Mouse (Mus musculus) kidney, embryonic 16.5 days (tissue): ENCODE measurements around the gene Rpl35. TPM values are rescaled to one million over a fixed set of nuclear protein-coding genes. Genes with fewer than 3 reads are reported as not detected.

ENCODE experiments used
- ATAC-seq: fragments of 200-750 bp; cut with Nextera tagmentation; 2 replicates; pipeline ENCODE4 v1.8.0; 2017; ENCODE audit warnings: moderate TSS enrichment; ENCODE audit not compliant: low FRiP score, low TSS enrichment
- H3K27ac ChIP-seq: fragments of 300-500 bp; sonication (generic); 2 replicates; pipeline ENCODE4 v1.5.1; 2014; ENCODE audit warnings: low read length
- H3K27me3 ChIP-seq: fragments of 300-500 bp; sonication (generic); 2 replicates; pipeline ENCODE4 v1.6.1; 2014; ENCODE audit warnings: low read length, control low read depth, mixed read lengths; ENCODE audit not compliant: insufficient read depth
- H3K36me3 ChIP-seq: fragments of 300-500 bp; sonication (generic); 2 replicates; pipeline ENCODE4 v1.6.1; 2014; ENCODE audit warnings: low read length, control low read depth, mixed read lengths; ENCODE audit not compliant: insufficient read depth
- H3K4me1 ChIP-seq: fragments of 300-500 bp; sonication (generic); 2 replicates; pipeline ENCODE4 v1.6.1; 2014; ENCODE audit warnings: low read length, control low read depth, mixed read lengths; ENCODE audit not compliant: insufficient read depth
- H3K4me2 ChIP-seq: fragments of 300-500 bp; sonication (generic); replicated peaks from 2 replicates; pipeline ENCODE4 v1.6.1; 2014; ENCODE audit warnings: low read depth, low read length
- H3K4me3 ChIP-seq: fragments of 300-500 bp; sonication (generic); 2 replicates; pipeline ENCODE4 v1.5.1; 2014; ENCODE audit warnings: mild to moderate bottlenecking, low read length
- H3K9ac ChIP-seq: fragments of 300-500 bp; sonication (generic); replicated peaks from 2 replicates; pipeline ENCODE4 v1.6.1; 2014; ENCODE audit warnings: low read length
- H3K9me3 ChIP-seq: fragments of 300-500 bp; sonication (generic); 2 replicates; pipeline ENCODE4 v1.6.1; 2016; ENCODE audit warnings: low read length, control low read depth
- whole genome bisulfite sequencing: fragments of 180-500 bp; shearing (Covaris S2); extraction: QIAGEN DNeasy Blood & Tissue Kit; methylation state at CpG from one replicate; pipeline ENCODE4 v1.1.7; 2014; 5-methylcytosine and 5-hydroxymethylcytosine counted together
- polyA plus RNA-seq: library from polyadenylated mRNA; unstranded; fragments of >200 nt; fragmentation: Nextera tagmentation; extraction: Ambion mirVana; gene quantifications from 2 replicates; pipeline ENCODE4 v1.2.1, GENCODE M21; 2015

Rpl35 gene
- polyA plus RNA-seq, 1 experiment from 2014 or later, result 768 TPM

GRCm38 (mm10) chr2:38957671-38958223, 47.7 kb downstream of the Rpl35 start:
- Histone ChIP-seq H3K9ac (no peak overlapping the region), H3K36me3 (no peaks in the 10 kb centered on the region), H3K4me2 (no peak overlapping the region), H3K27me3 (no peaks in the 10 kb centered on the region), H3K4me1 (no peaks in the 10 kb centered on the region), H3K27ac (no peak overlapping the region), H3K9me3 (no peaks in the 10 kb centered on the region), H3K4me3 (no peak overlapping the region)
- ATAC-seq, result no peak
- 84% methylated on average over 5 of the region's 5 CpGs for WGBS

GRCm38 (mm10) chr2:38956062-38956461, 49.4 kb downstream of the Rpl35 start:
- Histone ChIP-seq H3K4me2 (no peak overlapping the region), H3K4me3 (no peak overlapping the region), H3K36me3 (no peaks in the 10 kb centered on the region), H3K9ac (no peak overlapping the region), H3K27me3 (no peaks in the 10 kb centered on the region), H3K4me1 (no peaks in the 10 kb centered on the region), H3K9me3 (no peaks in the 10 kb centered on the region), H3K27ac (no peak overlapping the region)
- WGBS, result 30% methylated on average over 2 of the region's 2 CpGs
- ATAC-seq, result no peak

- Histone ChIP-seq H3K9me3 (no peaks in the 10 kb centered on the region), H3K4me2 (no peak overlapping the region), H3K27me3 (no peaks in the 10 kb centered on the region), H3K9ac (no peak overlapping the region), H3K4me1 (no peaks in the 10 kb centered on the region), H3K27ac (no peak overlapping the region), H3K4me3 (no peak overlapping the region), H3K36me3 (no peaks in the 10 kb centered on the region)
- no peak for ATAC-seq
- 76% methylated on average over 5 of the region's 5 CpGs for WGBS
Observed at GRCm38 (mm10) chr2:38953152-38953883, 52.1 kb downstream of the Rpl35 start.

Other genes starting within 250 kb of the Rpl35 start
- 0.94 and 1.2 TPM in 2 replicates for gene Nr6a1, start 77.9 kb downstream of the Rpl35 start, polyA plus RNA-seq
- 5.0 and 5.4 TPM in 2 replicates for gene Olfml2a, start 73.6 kb downstream of the Rpl35 start, polyA plus RNA-seq
- 1.2 and 1.7 TPM in 2 replicates for gene Wdr38, start 8.1 kb downstream of the Rpl35 start, polyA plus RNA-seq
- 114 and 119 TPM in 2 replicates for gene Arpc5l, start 276 bp downstream of the Rpl35 start, polyA plus RNA-seq
- 25.8 and 27.2 TPM in 2 replicates for gene Golga1, start 59.9 kb upstream of the Rpl35 start, polyA plus RNA-seq
- 7.7 and 10.1 TPM in 2 replicates for gene Scai, start 185.1 kb upstream of the Rpl35 start, polyA plus RNA-seq
- 78.6 and 84.3 TPM in 2 replicates for gene Ppp6c, start 220.8 kb upstream of the Rpl35 start, polyA plus RNA-seq